Mouse (Mus musculus): Measurements from ENCODE around the gene Loxl3. TPM values are rescaled to one million over a fixed set of nuclear protein-coding genes. Genes with fewer than 3 reads are reported as not detected.
A peak's percentile ranks its signal among the peaks of the same experiment; 100 is the strongest.

The Loxl3 gene
- 1.4 and 1.5 TPM in 2 replicates for polyA plus RNA-seq (2015; fragmentation: Nextera tagmentation; extraction: Ambion mirVana)

DNA sequence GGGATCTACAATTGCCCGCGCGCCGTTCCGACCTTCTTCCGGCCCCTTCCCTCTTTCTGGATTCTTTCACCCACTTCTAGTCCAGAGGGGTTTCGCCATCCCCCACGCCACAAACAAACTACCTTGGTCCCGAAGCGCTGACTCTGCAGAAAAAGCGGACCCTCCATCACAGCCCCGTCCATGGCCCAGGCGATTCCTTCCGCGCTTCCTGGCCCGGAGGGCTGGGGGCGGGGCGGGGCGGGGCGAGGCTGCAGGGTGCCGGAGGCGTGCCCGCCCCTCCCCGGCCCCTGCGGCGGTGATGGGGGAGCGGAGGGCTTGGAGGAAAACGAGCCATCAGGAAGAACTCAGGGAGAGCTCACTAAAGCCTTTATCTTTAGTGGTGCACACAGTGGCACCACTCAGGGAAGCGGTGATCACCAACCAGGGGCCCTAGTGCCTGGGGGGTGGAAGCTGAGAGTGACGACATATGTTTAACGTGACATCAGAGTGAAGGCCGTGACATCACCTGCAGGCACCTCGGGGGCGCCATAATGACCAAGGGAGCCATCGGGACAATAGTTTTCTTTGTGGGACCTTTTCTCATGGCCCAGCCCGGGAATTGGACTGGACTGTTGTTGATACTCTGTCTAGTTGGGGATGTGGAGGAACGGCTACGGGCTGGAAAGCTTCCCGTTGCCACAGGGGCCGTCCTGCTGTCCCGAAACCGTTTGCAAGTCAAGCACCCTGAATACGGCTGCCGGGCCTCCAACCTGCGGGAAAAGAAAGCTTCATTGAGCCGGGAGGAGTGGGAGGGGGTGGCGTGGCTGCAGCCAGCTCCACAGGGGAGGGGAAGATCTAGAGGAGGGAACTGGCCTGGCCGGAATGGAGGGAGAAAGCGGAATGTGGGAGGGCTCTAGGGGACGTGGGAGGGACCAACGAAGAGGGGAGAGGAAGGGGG, at the start of gene Loxl3, which contains the start of gene Dok1:
Loxl3 (plus strand) TSS at position 925 of the 937 bp plus-strand sequence.
Dok1 (minus strand) TSS at position 223 of the 937 bp plus-strand sequence.
- peak; percentile 76 for DNase-seq (ENCODE audit: low spot score)

DNA sequence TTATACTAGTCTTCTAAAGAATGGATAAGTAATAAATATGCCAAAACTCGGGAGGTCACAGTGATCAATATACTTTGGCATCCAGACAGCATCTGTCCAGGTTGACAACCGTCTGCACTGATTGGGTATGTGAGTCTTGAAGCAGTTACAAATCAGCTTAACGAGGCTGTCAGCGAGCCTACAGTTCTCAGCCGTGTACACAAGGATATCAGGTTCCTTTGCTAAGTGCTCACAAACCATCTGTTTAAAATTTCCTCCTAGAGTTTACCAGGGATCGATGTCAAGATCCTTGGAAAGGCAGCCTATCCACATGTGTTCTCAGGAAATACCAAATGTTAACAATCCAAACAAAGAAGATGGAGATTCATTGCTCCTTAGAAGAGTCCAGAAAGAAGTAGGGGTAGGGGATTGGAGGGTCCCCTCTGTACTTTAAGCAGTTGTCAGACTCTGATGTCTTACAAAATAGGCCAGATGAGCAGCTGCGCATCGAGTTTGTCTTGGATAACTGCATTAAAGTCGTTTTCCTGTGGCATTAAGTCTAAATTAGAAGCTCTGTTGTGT, 46.5 kb upstream of the Loxl3 start:
- DNase-seq (ENCODE audit: low spot score) = no peak

DNA sequence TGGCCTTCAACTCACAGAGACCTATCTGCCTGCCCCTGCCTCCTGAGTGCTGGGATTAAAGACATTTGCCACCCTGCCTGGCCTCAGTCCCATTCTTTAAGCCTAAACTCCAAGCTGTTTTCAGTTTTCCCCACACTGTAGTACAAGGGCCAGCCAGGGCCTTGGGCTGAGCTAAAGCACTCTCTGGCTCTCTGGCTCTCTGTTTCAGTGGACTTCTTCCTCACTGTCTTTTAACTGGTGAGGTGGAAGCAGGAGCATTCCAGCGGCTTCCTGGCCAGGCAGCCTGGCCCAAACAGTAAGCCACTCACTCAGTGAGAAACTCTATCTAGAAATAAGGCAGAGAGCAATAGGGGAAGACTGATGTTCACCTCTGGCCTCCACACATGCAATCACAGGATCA, 40.3 kb upstream of the Loxl3 start:
- no peak for DNase-seq (ENCODE audit: low spot score)

GRCm38 (mm10) chr6:82994372-82994771, 39.6 kb upstream of the Loxl3 start:
- DNase-seq (ENCODE audit: low spot score) = no peak

GRCm38 (mm10) chr6:82996740-82997315, 37.1 kb upstream of the Loxl3 start:
- DNase-seq (ENCODE audit: low spot score) = peak; percentile 91

GRCm38 (mm10) chr6:82997511-82998102, 36.4 kb upstream of the Loxl3 start:
- no peak for DNase-seq (ENCODE audit: low spot score)

GRCm38 (mm10) chr6:82998326-82998725, 35.6 kb upstream of the Loxl3 start:
- DNase-seq (ENCODE audit: low spot score) = no peak

DNA sequence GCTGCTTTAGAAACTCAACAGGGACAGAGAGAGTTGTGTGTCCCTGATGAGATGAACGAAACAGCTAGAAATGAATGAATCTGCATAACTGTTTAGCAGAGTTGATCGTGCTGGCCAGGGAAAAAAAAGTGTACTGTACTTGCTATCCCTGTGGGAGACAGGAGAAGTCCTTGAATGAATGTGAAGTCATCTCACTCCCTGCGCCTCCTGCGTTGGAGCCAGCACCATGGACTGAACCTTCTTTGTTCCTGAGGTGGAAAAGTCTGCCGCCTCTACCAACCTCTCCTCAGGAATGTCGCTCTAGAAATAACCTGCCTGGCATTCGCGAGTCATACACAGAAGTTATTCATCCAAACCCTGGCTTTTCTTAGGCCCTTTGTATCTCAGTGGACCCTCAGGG, 34.0 kb upstream of the Loxl3 start:
- no peak for DNase-seq (ENCODE audit: low spot score)

- DNase-seq (ENCODE audit: low spot score) = no peak
Measured at GRCm38 (mm10) chr6:83003082-83003481, 30.9 kb upstream of the Loxl3 start.

- DNase-seq (ENCODE audit: low spot score) = no peak
Measured at GRCm38 (mm10) chr6:83003850-83004249, 30.1 kb upstream of the Loxl3 start.

GRCm38 (mm10) chr6:83004309-83004708, 29.7 kb upstream of the Loxl3 start:
- DNase-seq (ENCODE audit: low spot score) = no peak

GRCm38 (mm10) chr6:83004872-83005271, 29.1 kb upstream of the Loxl3 start:
- no peak for DNase-seq (ENCODE audit: low spot score)

DNA sequence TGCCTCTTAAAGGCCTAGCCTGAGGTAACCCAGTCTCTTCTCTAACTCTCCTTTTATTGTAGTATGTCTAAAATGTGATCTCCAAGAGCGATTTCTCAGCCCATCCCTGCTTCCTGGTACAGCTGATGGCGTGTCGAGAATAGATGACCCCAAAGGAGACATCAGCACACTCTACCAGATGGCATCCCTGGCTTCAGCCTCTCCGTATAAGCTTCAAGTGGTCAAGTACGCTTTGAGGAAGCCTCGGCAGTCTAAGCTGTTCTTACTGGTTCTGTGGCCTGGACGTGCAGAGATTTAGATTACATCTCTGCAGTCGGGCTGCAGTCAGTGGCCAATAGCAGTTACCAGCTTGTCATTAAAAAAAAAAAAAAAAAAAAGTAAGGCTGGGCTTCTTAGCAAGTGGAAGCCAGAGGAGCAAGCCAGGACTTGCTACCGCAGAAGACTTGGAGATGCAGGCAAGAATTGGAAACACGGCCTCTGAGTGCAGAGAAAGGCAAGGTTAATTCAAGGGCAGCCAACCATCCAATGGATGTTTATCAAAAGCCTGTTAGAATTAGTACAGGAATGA, 28.4 kb upstream of the Loxl3 start:
- DNase-seq (ENCODE audit: low spot score) = no peak

DNA sequence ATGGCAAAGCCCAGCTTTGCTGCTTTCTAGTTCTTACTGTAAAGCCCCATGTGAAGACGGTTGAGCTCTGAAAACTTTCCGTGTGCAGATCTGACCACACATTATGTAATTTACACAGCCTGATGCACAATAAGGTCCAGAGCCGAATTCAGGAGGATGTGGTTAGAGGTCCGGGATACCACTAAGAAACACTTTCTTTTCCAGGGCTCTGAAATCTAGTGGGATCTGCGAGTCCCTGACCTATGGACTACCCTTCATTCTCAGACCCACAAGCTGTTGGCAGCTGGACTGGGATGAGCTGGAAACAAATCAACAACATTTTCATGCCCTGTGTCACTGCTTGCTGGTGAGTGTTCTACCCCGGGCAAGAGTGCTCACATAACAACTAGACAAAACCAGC, 27.9 kb upstream of the Loxl3 start:
- no peak for DNase-seq (ENCODE audit: low spot score)

- no peak for DNase-seq (ENCODE audit: low spot score)
Measured at GRCm38 (mm10) chr6:83008659-83009058, 25.3 kb upstream of the Loxl3 start.

- DNase-seq (ENCODE audit: low spot score) = no peak
Measured at GRCm38 (mm10) chr6:83010010-83010409, 24.0 kb upstream of the Loxl3 start.

DNA sequence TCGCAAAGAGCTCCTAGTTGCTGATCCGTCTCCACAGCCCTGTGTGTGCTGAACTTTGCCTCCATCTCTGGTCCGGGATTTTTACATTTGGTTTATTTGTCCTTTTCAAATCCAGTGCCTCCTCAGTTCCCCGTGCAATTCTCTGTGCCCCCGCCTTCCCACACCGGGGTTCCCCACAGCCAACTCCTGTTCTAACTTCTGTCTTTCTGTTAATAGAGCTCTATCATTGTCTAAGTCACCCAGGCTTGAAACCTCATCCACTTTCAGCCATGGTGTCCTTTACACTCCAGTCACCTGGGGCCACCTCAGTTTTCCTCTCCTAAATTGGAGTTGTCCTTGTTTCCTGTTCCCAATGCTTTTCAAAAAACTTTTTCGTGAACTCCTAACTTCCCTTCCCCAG, 22.7 kb upstream of the Loxl3 start:
- no peak for DNase-seq (ENCODE audit: low spot score)

DNA sequence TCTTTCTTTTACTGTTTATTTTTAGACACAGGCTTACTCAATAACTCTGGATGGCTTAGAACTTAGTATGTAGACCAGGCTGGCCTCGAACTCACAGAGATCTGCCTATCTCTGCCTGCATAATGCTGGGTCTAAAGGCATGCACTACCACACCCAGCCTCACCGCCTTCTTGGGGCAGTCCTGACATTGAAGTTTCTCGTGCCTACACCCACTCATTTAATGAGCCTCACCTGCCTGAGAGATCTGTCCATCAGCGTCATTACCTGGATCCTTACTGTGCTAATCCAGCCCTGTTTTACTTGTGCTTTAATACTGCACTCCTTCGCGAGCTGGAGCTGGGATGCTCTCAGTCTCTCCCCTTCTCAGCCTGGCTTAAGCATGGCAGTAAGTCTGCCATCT, 22.2 kb upstream of the Loxl3 start:
- no peak for DNase-seq (ENCODE audit: low spot score)

DNA sequence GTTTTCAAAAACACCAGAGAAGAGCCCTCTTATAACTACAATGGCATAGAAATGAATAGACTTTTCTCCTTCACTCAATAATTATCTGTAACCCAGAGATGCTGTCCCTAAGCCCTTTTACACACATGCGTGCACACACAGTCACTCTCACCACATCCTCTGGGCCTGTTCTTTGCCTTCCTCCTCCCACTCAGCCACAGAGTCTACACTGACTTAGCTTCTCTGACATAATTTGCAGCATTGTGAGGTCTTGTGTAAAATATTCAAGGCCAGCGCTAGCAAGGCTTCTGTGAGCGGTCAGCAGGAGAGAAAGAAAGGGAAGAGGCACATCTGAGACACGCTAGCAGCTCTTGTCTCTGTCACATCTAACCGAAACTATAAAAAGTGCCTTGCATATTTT, 20.5 kb upstream of the Loxl3 start:
- DNase-seq (ENCODE audit: low spot score) = peak; percentile 44

- no peak for DNase-seq (ENCODE audit: low spot score)
Measured at GRCm38 (mm10) chr6:83014482-83015466, 19.2 kb upstream of the Loxl3 start.

Data from thymus, postnatal 0 days (tissue).